Mouse (Mus musculus): ENCODE measurements around the gene Gimd1.

Gene Gimd1

DNA sequence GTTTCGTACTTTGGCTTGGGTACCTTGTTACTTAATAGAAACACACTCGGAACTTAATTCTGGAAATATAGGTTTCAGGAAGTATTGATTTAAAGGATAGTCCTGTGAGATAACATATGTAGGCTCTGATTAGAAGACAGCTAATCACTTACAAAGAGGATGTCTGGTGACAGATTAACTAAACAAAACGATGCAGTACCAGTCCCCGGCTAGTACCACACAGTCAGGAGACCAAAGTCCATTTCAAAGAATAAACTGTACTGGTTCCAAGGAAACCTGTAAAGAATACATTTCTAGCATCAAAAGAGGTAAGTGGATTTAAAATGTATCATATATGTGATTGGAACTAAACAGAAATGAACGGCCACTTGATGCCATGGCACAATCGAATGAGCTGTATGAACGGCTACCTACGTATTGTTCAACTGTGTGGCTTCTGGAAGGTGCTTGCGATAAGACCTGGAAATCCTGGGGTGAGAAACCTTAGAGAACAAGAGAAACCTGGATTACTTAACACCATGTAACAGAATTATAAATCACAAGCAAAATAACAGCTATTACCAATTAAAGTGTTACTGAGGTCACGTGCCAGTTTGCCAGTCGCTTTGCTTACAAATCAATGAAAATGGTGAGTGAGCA, at the start of gene Gimd1:
Gimd1 (plus strand) TSS at position 220 of the 639 bp plus-strand sequence.
- DNase-seq, result no peak

DNA sequence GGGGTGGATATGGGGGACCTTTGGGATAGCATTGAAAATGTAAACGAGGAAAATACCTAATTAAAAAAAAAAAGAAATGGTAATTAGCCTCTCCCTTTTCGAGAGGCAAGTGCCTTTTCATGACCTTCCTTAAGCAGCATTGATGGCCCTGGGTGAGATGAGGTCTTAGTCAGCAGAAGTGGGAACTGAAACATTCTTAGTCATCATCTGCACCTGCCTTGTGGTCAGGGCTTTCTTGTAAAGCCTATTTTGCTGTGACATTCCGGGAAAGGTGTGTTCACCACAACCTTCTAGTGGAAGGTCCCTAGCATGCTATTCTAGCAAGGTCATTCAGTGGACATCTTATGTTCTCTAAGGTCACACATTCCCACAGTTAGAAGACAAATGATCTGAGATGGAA, 48.4 kb upstream of the Gimd1 start:
- DNase-seq, result no peak

DNA sequence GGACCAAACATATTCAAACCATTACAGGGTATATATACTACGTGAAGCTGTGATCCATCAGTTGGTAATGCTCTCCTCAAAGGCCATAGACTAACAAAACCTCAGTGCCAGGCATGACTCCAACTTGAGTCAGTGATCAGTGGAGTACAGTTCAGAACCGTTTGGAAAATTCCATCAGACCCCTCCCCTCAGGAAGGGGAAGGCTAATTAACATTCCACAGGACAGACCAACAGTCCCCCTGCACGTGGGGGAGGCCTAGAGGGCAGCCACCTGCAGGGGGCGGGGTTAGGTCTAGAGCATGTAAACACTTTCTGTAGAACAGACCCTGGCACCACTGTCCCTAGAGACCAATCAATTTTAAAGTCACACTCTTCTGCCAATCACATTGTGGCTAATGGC, 47.3 kb upstream of the Gimd1 start:
- no peak for DNase-seq

DNA sequence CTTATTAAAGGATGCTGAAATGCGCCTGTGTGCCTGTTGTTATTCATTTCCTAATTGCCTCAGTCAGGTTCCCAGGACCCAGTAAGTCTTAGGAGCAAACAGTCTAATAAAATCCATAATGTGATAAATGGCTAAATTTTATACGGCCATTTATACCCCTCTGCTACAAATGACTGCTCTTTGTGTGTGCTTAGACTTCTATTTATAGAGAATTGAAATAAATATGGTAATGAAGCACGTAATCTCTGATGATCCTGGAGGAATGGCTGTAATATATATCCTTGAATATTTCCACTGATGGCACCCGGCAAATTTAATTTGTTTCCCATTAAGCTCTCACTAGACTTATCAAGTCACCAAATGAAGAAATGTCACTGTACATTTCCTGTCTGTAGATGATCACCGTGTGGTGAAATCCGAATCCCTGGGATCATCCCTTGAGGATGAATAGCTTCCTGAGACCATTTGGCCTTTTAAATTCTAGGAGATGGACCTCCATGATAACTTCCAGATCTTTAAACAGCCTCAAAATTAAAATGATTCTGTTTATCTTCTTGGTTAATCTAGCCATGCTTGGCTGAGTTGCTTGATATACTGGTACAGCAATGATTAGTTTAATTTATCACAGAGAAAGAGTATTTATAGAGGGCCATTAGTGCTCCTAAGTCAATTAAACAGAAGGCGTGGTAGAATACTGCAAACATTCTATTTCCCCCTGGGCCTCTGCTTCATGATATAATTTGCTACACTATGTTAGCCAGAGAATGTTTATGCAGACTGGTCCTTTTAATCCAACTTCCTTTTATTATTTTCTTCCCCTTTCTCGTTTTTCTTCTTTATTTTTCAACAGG, 44.3 kb upstream of the Gimd1 start:
- DNase-seq, result no peak

DNA sequence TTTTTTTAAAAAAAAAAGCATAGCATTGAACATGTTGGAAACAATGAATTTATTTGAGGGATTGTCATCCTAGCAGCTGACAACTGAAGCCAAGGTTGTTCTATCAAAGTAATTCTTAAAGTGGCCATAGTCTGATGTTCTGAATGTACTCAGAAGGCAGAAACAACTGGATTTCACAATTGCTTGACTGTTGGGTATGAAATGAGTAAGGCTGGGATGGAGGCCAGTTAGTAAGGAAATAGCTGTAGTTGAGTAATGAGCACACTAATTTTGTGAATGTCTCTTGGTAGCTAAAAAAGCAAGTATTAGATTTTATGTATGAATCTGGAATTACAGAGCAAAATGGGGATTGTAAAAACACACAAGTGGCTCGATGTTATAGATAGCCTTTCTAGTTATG, 41.5 kb upstream of the Gimd1 start:
- DNase-seq, result no peak

DNA sequence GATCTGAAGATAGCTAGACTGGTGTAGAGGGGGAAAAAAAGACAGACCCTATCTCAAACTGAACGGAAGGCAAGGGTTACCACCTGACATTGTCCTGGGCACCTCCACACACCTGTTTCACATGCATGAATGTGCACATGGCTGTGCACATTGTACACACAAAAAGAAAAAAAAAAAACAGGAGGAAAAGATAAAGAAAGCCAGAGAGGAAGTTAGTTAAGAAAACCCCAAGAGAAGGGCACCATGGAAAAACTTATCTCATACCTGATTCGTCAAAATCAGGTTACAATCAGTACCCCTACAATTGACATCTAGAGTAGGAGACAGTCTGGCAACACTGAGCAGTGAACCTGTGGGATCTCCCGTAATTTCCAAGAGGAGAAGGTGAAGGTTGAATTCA, 39.6 kb upstream of the Gimd1 start:
- DNase-seq, result no peak

DNA sequence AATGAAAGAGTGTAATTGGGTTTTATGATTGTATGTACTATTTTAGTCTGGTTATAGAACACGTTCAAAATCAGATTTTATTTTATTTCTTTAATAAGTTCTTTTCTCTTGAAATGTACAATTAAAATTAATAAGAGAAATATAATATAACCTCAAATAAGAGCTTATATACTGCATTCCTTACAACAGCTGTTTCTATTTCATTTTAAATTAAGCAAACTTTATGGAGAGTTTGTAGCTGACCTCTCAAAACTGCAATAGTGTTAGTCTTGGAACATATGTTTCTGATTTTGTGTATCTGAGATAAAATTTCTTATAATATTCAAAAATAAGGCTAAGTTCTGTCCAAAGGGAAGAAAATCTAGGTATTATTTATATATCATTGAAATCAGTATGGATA, 39.0 kb upstream of the Gimd1 start:
- DNase-seq, result no peak

DNA sequence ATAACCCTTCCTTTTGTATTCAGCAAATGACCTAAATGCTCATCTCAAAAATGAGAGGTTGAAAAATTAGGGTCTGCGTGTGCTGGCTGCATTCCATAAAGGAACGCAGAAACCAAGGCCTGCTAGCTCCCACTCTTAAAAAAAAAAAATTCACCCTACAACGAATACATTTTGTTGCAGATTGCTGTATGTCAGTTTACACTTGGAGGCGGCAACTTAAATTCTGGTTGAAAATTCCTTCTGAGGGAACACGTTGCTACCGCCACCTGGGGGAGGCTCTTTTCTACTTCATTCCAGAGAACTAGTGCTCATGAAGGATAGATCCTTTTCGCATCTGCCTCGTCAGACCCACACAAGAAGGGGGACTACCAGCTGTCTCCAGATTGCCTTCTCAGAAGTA, 879 bp upstream of the Gimd1 start:
- DNase-seq, result peak; percentile 7 to 9

DNA sequence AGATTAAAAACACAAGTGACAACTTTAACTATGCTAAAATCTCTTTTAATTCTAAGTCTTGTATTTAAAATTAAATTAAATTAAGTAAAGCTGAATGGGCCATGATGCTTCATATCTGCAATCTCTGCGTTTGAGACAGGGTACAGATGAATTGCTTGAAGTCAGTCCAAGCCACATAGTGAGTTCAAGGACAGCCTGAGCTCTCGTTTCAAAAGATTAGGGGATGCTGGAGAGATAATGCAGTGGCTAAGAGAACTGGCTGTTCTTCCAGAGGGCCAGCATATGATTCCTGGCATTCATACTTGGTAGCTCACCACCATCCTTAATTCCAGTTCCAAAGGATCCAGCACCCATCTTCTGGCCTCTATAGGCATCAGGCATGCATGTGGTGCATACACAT, 3.6 kb downstream of the Gimd1 start:
- DNase-seq, result no peak

DNA sequence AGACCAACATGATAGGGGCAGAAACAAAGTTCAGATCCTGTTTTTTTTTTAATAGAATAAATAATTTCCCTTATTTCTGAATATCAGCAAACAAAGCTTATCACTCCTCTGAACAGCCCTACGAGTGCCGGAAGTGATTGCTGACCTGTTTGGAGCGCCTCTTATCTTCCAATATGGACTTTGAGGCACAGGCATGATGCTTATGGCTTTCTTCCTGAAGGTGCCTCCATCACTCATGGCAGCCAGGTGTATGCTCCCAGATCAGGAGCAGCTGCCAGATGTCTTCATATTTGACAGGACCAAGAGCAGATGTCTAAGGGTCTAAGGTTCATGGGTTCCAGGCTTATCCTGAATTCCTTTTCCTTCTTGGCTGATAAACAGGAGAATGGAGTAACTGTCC, 7.5 kb downstream of the Gimd1 start:
- DNase-seq, result no peak

DNA sequence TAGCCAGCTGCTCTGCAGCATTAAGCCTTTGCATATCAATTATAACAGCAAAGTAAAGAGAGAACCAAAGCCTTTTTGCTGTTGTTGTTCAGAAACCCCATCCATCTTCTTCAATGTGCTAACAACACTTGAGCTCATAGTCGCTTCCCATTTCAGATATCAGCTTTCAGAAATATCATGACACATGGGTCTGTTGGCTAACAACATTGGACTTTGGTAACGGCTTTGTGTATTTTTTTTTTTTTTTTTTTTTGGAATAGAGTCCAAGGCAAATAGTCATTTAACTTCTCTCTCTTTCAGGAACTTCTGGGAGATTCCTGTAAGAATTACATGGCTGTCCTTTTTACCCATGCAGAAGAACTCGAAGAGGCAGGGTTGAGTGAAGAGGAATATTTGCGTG, 14.5 kb downstream of the Gimd1 start:
- no peak for DNase-seq

DNA sequence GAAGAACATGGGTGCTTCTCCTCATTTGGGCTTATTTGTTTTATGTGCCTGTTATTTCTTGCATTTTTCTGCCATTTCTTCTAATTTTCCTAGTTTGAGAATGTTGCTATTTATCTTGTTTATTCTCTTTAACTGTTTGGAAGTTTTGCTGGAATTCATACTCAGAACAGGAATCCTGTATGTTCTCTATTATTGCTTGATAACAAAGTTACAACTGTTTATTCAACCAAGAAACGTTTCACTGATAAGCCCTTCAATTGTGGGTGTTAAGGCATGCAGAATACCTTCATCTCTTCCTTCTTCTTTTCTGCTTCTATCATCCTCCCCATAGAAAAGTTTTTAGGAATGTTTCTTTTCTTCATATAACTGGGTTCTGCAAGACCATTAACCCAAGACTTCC, 17.2 kb downstream of the Gimd1 start:
- DNase-seq, result no peak

DNA sequence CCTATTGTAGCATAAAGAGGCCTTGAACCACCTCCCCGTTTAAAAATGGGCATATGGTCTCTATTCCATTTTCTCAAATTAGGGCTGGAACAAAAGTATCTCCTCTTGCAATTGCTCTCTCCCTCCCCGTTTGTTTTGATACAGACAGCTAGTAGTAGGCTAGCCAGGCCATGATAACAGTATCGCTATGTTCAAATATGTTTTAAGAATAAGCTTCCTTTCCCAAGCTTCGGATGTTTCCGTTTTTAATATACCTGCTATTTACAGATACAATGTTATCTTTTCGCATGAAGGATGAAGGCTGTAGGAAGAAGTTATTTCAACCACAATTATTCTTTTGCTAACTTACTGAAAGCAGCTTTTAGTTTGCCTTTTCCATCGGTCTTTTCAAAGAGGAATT, 19.7 kb downstream of the Gimd1 start:
- no peak for DNase-seq

DNA sequence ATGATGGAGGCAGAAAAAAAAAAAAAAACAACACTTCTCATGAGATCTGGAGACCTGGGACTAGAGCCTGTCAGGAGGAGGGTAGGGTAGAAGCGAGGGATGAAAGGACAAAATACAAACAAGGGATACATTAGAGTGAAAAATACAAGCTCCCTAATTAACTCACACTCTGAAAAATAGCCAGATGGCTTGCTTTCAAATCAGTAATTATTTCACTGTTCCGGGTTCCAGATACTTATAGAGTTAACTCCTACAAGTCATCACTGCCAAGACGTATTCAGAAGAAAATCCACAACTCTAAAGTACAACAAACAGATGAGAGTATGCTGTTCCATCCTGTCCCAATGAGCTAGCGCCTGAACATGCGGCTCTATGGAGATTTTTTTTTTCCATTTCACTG, 20.6 kb downstream of the Gimd1 start:
- DNase-seq, result no peak

DNA sequence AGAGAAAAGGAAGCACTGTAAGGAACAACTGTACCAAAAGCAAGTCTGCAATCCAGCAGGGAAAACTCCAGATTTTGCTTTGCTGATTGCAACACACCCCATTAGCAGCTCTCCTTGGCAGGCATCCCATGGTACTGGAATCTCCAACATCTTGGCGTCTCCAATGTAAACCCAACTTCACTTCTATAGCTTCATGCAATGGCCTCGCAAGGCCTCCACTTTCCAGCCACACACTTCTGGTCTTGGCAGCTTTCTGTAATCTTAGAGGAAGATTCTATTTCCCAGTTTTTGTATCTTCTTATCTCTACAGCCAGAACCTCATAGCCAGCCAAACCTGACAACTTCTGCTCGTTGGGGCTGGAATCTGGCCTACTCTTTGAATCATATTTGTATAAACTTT, 22.2 kb downstream of the Gimd1 start:
- DNase-seq, result peak in 1 of 2 experiments; percentile 3

DNA sequence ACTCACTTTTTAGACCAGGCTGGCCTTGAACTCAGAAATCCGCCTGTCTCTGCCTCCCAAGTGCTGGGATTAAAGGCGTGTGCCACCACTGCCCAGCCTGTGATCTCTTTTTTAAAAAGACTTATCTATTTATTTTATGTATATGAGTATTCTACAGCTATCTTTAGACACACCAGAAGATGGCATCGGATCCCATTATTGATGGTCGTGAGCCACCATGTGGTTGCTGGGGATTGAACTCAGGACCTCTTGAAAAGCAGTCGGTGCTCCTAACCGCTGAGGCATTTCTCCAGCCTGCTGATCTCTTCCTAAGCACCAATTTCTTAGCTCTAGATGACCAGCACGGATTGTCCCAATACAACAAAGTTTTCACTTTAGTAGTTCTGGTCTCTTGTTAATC, 24.3 kb downstream of the Gimd1 start:
- no peak for DNase-seq

DNA sequence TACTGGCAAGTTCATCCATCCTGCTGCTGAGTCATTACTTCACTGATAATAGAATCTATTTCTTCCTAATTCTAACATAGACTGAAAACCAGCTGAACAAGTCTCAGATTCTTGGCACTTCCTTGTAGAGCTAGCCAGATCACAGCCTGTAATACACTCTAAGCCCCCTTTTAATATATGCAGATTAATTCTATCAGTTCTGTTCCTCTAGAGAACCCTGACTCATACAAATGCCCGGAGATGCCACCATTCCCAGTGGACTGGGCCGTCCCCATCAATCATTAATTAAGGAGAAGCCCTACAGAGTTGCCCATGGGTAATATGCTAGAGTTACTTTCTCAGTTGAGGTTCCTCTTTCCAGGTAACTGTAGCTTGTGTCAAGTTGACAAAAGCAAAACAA, 26.3 kb downstream of the Gimd1 start:
- no peak for DNase-seq

DNA sequence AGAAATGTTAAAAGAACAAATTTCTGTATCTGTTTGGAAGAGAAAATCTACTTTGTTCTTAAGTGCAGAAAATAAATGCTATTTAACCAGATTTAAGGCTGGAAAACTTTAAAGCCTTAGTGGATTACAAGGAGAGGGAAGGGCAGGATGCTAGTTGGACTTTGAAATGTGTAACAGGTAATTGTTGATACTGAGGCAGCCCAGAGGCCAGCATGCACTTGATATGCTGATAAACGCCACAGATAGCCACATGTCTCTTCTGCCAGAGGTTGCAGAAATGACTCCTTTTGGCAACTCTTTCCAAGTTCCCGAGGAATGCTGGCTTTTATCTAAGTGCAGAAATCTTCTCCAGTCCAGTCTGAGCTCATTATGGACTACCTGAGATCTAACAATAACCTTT, 47.9 kb downstream of the Gimd1 start:
- no peak for DNase-seq

DNA sequence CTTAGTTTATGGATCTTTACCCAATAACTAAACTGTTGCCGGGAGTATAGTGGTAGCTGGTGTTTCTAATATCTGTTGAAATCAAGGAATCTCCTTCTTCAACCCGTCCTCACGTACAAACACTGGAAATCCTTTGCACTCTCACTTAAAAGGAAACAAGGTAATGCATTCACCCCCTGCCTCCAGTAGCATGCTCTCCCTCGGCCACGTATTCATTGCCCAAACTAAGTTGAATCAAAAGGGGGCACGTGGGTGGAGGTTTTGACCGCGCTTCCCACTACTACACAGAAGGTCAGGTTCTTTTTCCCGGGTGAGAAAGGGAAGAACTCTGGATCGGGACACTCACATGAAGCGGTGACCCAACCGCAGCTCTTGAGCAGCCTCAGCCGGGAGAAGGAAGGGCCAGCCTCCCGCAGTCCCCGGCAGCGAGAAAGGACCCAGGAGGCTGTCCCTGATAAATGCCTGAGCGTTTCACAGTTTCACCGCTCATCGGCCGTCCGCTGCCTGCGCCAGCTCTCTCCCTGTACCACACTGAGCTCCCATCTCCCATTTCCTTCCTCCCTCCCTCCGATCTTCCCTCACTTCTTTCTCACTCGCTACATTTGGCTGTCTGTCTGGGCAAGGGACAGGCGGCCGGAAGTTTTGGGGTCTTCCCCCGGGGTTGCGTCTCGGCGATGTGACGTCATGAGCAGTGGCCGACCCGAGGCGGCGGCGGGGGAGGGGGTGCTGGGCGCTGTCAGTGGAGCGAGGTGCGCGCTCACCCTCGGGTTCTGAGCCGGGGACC, 54.0 kb downstream of the Gimd1 start, which contains the start of gene Tbck:
Tbck (plus strand) TSS at position 698 of the 784 bp plus-strand sequence.
- peak; percentile 97 for DNase-seq

DNA sequence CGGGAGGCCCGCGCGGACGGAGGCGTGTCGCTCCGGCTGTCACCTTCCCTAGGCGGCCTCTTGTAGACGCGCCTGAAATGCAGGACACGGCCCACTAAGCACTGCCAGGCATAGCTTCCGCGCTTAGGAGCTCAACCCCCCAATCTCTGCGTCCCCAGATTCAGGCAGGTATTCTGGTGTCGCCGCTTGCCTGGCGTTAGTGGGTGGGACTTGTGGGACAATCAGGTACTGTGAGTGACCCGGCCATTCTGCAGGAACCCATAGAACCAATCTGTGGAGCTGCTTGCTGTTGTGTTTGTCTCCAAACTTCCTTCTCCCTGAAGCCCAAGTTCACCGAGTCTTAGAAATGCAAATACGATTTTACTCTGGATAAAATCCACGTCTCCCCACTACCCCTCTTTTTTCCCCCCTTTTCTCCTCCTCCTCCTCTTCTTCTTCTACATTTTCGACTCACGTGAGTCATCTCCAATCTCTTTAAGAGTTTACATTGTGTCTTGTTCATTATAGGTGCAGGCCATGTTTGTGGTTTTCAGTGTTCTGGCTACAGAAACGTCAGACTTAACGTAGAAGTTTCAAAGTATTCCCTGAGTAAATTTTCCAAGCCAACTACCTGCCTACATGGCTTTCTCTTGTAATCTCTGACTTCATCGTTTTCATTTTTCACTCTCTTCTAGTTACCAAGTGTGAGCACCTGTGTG, 54.8 kb downstream of the Gimd1 start, which contains the start of gene Aimp1:
Aimp1 (minus strand) TSS at position 140 of the 698 bp plus-strand sequence.
- no peak for DNase-seq

Measured in cerebellum, postnatal 10 days (tissue).